Mouse (Mus musculus): ENCODE data around the gene Dnajc28. TPM values are rescaled to one million over a fixed set of nuclear protein-coding genes. Genes with fewer than 3 reads are reported as not detected.

Dnajc28 gene
- polyA plus RNA-seq, 1 experiment from 2014 or later, result 3.8 TPM

GRCm38 (mm10) chr16:91601693-91602092, 17.1 kb downstream of the Dnajc28 start:
- H3K36me3 ChIP-seq, result no peaks in the 10 kb centered on the region
- H3K27me3 ChIP-seq, result peaks cover 10% of the 10 kb centered on the region
- H3K4me2 ChIP-seq, result no peak overlapping the region
- no peaks in the 10 kb centered on the region for H3K9me3 ChIP-seq
- H3K9ac ChIP-seq, result no peak overlapping the region
- H3K4me3 ChIP-seq, result no peak overlapping the region
- 40% methylated on average over 9 of the region's 9 CpGs for WGBS
- ATAC-seq (ENCODE audit: insufficient number of reproducible peaks, low FRiP score, low TSS enrichment, low read depth), result no peak
- H3K27ac ChIP-seq, result no peak overlapping the region
- peaks cover 6% of the 10 kb centered on the region for H3K4me1 ChIP-seq

- Histone ChIP-seq H3K4me2 (no peak overlapping the region), H3K36me3 (no peaks in the 10 kb centered on the region), H3K9ac (no peak overlapping the region), H3K4me1 (peaks cover 11% of the 10 kb centered on the region), H3K9me3 (no peaks in the 10 kb centered on the region), H3K27me3 (peaks cover 10% of the 10 kb centered on the region), H3K27ac (no peak overlapping the region), H3K4me3 (no peak overlapping the region)
- 45% methylated on average over 4 of the region's 4 CpGs for WGBS
- no peak for ATAC-seq (ENCODE audit: insufficient number of reproducible peaks, low FRiP score, low TSS enrichment, low read depth)
These were observed 17.7 kb downstream of the Dnajc28 start for GRCm38 (mm10) chr16:91601081-91601480.

GRCm38 (mm10) chr16:91599242-91599641, 19.6 kb downstream of the Dnajc28 start:
- no peaks in the 10 kb centered on the region for H3K36me3 ChIP-seq
- no peak overlapping the region for H3K27ac ChIP-seq
- H3K27me3 ChIP-seq, result peaks cover 10% of the 10 kb centered on the region
- peaks cover 16% of the 10 kb centered on the region for H3K4me1 ChIP-seq
- no peak overlapping the region for H3K4me3 ChIP-seq
- no peak overlapping the region for H3K4me2 ChIP-seq
- no peak overlapping the region for H3K9ac ChIP-seq
- no peaks in the 10 kb centered on the region for H3K9me3 ChIP-seq
- ATAC-seq (ENCODE audit: insufficient number of reproducible peaks, low FRiP score, low TSS enrichment, low read depth), result no peak

GRCm38 (mm10) chr16:91597672-91598010, 21.2 kb downstream of the Dnajc28 start, which contains the start of gene Tmem50b:
TSS of gene Tmem50b (minus strand) at chr16:91597800.
- Histone ChIP-seq H3K9me3 (no peaks in the 10 kb centered on the region), H3K27me3 (peaks cover 10% of the 10 kb centered on the region), H3K4me2 (peak within 1 kb of the TSS; percentile 95), H3K36me3 (no peaks in the 10 kb centered on the region), H3K9ac (peak within 1 kb of the TSS; percentile 64), H3K4me3 (peak within 1 kb of the TSS; percentile 84), H3K27ac (peak within 1 kb of the TSS; percentile 51), H3K4me1 (peaks cover 16% of the 10 kb centered on the region)
- under 1% methylated on average over 29 of the region's 34 CpGs for WGBS
- ATAC-seq (ENCODE audit: insufficient number of reproducible peaks, low FRiP score, low TSS enrichment, low read depth), result peak; percentile 99

- H3K9me3 ChIP-seq, result no peaks in the 10 kb centered on the region
- peak; percentile 64; the same call in 1 of the 2 replicates for ATAC-seq (ENCODE audit: insufficient number of reproducible peaks, low FRiP score, low TSS enrichment, low read depth)
- peak overlapping the region; percentile 84 for H3K4me3 ChIP-seq
- peak overlapping the region; percentile 95 for H3K4me2 ChIP-seq
- peak overlapping the region; percentile 64 for H3K9ac ChIP-seq
- peak overlapping the region; percentile 51 for H3K27ac ChIP-seq
- peaks cover 10% of the 10 kb centered on the region for H3K27me3 ChIP-seq
- H3K4me1 ChIP-seq, result peaks cover 16% of the 10 kb centered on the region
- 1% methylated on average over 65 of the region's 75 CpGs for WGBS
- H3K36me3 ChIP-seq, result no peaks in the 10 kb centered on the region
These were observed 21.8 kb downstream of the Dnajc28 start for GRCm38 (mm10) chr16:91596779-91597671.

- WGBS, result 14% methylated on average over 9 of the region's 9 CpGs
- ATAC-seq (ENCODE audit: insufficient number of reproducible peaks, low FRiP score, low TSS enrichment, low read depth), result no peak
- peak overlapping the region; percentile 84 for H3K4me3 ChIP-seq
- no peak overlapping the region; the same call in 1 of the 2 replicates for H3K9ac ChIP-seq
- H3K27me3 ChIP-seq, result peaks cover 10% of the 10 kb centered on the region
- peaks cover 16% of the 10 kb centered on the region for H3K4me1 ChIP-seq
- peak overlapping the region; percentile 51 for H3K27ac ChIP-seq
- H3K4me2 ChIP-seq, result peak overlapping the region; percentile 95
- H3K9me3 ChIP-seq, result no peaks in the 10 kb centered on the region
- H3K36me3 ChIP-seq, result no peaks in the 10 kb centered on the region
These were observed 22.4 kb downstream of the Dnajc28 start for GRCm38 (mm10) chr16:91596397-91596778.

- no peaks in the 10 kb centered on the region for H3K9me3 ChIP-seq
- ATAC-seq (ENCODE audit: insufficient number of reproducible peaks, low FRiP score, low TSS enrichment, low read depth), result no peak
- H3K36me3 ChIP-seq, result no peaks in the 10 kb centered on the region
- no peak overlapping the region for H3K9ac ChIP-seq
- H3K4me3 ChIP-seq, result no peak overlapping the region
- H3K4me1 ChIP-seq, result peaks cover 16% of the 10 kb centered on the region
- 65% methylated on average over 6 of the region's 6 CpGs for WGBS
- no peak overlapping the region for H3K4me2 ChIP-seq
- H3K27ac ChIP-seq, result no peak overlapping the region
- peaks cover 10% of the 10 kb centered on the region for H3K27me3 ChIP-seq
These were observed 23.8 kb downstream of the Dnajc28 start for GRCm38 (mm10) chr16:91595076-91595475.

GRCm38 (mm10) chr16:91593262-91593661, 25.6 kb downstream of the Dnajc28 start:
- H3K4me3 ChIP-seq, result no peak overlapping the region
- peaks cover 3% of the 10 kb centered on the region; the same call in 1 of the 2 replicates for H3K27me3 ChIP-seq
- 52% methylated on average over 3 of the region's 3 CpGs for WGBS
- no peaks in the 10 kb centered on the region for H3K36me3 ChIP-seq
- no peak overlapping the region for H3K9ac ChIP-seq
- ATAC-seq (ENCODE audit: insufficient number of reproducible peaks, low FRiP score, low TSS enrichment, low read depth), result no peak
- peaks cover 16% of the 10 kb centered on the region for H3K4me1 ChIP-seq
- no peak overlapping the region for H3K27ac ChIP-seq
- H3K4me2 ChIP-seq, result no peak overlapping the region
- H3K9me3 ChIP-seq, result no peaks in the 10 kb centered on the region

- Histone ChIP-seq H3K9me3 (no peaks in the 10 kb centered on the region), H3K9ac (no peak overlapping the region), H3K4me2 (no peak overlapping the region), H3K27me3 (0 out of 2 replicates have a peak, but pooled peaks cover 3% of the 10 kb centered on the region), H3K36me3 (no peaks in the 10 kb centered on the region), H3K27ac (no peak overlapping the region), H3K4me3 (no peak overlapping the region), H3K4me1 (peaks cover 20% of the 10 kb centered on the region)
- 65% methylated on average over 8 of the region's 8 CpGs for WGBS
- ATAC-seq (ENCODE audit: insufficient number of reproducible peaks, low FRiP score, low TSS enrichment, low read depth), result no peak
These were observed 26.7 kb downstream of the Dnajc28 start for GRCm38 (mm10) chr16:91592162-91592561.

- H3K9ac ChIP-seq, result no peak overlapping the region
- no peaks in the 10 kb centered on the region for H3K9me3 ChIP-seq
- peaks cover 5% of the 10 kb centered on the region; the same call in 1 of the 2 replicates for H3K4me1 ChIP-seq
- WGBS, result 92% methylated on average over 3 of the region's 3 CpGs
- no peak overlapping the region for H3K4me3 ChIP-seq
- no peak overlapping the region for H3K27ac ChIP-seq
- H3K4me2 ChIP-seq, result no peak overlapping the region
- no peaks in the 10 kb centered on the region for H3K27me3 ChIP-seq
- ATAC-seq (ENCODE audit: insufficient number of reproducible peaks, low FRiP score, low TSS enrichment, low read depth), result no peak
- H3K36me3 ChIP-seq, result 0 out of 2 replicates have a peak, but pooled peaks cover 4% of the 10 kb centered on the region
These were observed 30.1 kb downstream of the Dnajc28 start for GRCm38 (mm10) chr16:91588703-91589102.

- H3K36me3 ChIP-seq, result 0 out of 2 replicates have a peak, but pooled peaks cover 4% of the 10 kb centered on the region
- H3K4me2 ChIP-seq, result no peak overlapping the region
- H3K27ac ChIP-seq, result no peak overlapping the region
- no peak for ATAC-seq (ENCODE audit: insufficient number of reproducible peaks, low FRiP score, low TSS enrichment, low read depth)
- H3K9me3 ChIP-seq, result no peaks in the 10 kb centered on the region
- H3K4me1 ChIP-seq, result peaks cover 5% of the 10 kb centered on the region; the same call in 1 of the 2 replicates
- no peak overlapping the region for H3K9ac ChIP-seq
- H3K4me3 ChIP-seq, result no peak overlapping the region
- no peaks in the 10 kb centered on the region for H3K27me3 ChIP-seq
- WGBS, result 55% methylated on average over 6 of the region's 6 CpGs
These were observed 30.9 kb downstream of the Dnajc28 start for GRCm38 (mm10) chr16:91587730-91588453.

- Histone ChIP-seq H3K27me3 (no peaks in the 10 kb centered on the region), H3K4me3 (no peak overlapping the region), H3K36me3 (peaks cover 7% of the 10 kb centered on the region; the same call in 1 of the 2 replicates), H3K27ac (no peak overlapping the region), H3K9ac (no peak overlapping the region), H3K4me1 (peaks cover 5% of the 10 kb centered on the region; the same call in 1 of the 2 replicates), H3K9me3 (no peaks in the 10 kb centered on the region), H3K4me2 (no peak overlapping the region)
- 87% methylated on average over 6 of the region's 6 CpGs for WGBS
- ATAC-seq (ENCODE audit: insufficient number of reproducible peaks, low FRiP score, low TSS enrichment, low read depth), result no peak
These were observed 32.6 kb downstream of the Dnajc28 start for GRCm38 (mm10) chr16:91586244-91586643.
